Mouse (Mus musculus) ovary, postnatal 36 days (tissue): Measurements from ENCODE around the gene Slc24a4.
"Not testable (repeated sequence)": the region's sequence is repeated elsewhere in the genome, so short reads cannot be mapped to it uniquely, and the experiment has no call there.

Experiments used
- DNase-seq: peaks from one replicate; pipeline ENCODE4 v3.0.0; 2022; ENCODE audit warnings: low spot score, mixed read lengths

The Slc24a4 gene

DNA sequence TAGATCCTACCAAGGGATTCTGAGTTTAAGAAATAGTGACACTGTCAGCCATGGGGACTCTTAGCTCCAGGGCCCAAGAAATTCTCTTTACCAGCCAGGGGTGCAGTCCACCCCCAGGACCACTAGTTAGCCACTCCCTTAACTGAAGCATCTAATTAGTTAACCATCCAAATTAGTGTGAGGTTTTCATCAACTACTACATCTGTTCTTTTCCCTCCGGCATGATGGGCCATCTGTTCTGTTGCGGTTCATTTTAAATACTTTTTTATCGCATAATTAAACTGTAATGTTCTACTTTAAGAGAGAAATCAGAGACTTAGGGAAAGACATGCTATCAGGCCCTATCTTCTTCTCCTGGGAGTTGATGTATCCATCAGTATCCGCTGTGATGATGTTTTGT, 121.8 kb downstream of the Slc24a4 start:
- DNase-seq: no peak

DNA sequence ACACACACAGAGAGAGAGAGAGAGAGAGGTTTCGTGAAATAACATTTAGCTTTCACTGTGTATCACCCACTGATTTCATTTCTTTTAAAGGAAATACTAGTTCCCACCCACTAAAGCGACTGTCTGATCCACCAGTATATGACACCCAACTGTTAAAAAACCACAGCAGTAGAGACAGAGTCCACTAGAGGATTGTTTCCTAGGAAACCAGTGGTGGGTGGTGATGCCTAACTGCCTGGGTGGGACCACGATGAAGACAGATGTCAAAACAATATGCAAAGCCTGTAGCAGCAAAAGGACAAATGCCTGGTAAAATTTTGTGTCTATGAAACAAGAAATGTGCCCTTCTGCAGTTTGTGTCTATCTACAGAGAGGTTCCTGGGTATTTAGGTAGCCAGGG, 122.5 kb downstream of the Slc24a4 start:
- no peak for DNase-seq

DNA sequence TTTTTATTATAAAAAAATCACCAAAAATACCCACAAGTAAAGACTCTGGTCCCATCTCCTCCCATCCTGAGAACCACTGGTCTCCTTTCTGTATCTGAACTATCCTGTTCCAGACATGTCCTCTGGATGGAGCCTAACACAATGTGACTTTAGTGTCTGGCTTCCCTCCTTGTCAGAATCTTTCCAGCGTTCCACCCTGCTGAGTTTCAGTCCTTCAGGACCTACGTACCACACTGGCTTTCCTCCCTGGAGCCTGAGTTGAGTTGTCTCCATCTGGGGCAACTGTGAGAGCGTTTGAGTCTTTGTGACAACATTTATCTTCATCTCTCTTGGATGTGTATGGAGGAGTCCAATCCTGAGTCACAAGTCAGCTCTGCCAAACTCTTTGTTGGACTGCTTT, 123.5 kb downstream of the Slc24a4 start:
- no peak for DNase-seq

DNA sequence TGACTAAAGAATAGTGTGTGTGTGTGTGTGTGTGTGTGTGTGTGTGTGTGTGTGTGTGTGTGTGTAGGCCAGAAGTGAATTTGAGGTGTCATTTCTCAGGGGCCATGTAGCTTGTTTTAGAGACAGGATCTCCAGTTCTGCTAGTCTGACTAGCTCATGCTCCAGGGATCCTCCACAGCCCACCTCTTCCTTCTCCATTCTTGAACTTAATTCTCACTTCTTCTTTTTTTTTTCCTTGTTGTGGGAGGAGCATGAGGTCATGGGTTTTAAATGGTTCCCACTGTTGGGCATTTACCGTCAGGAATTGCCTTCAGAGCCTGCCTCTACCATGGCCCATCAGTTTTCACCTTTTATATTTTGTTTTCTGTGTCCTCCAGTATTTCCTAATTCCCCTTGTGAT, 124.0 kb downstream of the Slc24a4 start:
- DNase-seq: no peak

DNA sequence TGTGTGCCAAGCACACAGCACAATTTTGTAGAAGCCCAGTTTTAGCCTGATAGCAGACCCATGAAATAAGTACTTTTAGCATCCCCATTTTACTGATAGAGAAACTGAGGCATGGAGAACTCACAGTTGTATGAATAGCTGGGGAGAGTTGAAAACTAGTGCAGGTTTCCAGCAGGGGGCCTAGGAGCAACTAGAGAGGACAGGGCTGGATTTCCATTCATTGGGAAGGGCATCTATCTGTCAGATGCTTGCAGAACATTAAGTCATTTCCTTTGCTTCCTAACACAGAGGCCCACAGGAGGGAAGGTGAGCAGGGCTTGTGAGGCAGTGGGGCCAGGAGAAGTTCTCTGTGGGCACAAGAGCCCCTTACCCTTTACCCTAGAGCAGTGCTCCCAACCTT, 126.5 kb downstream of the Slc24a4 start:
- no peak for DNase-seq

DNA sequence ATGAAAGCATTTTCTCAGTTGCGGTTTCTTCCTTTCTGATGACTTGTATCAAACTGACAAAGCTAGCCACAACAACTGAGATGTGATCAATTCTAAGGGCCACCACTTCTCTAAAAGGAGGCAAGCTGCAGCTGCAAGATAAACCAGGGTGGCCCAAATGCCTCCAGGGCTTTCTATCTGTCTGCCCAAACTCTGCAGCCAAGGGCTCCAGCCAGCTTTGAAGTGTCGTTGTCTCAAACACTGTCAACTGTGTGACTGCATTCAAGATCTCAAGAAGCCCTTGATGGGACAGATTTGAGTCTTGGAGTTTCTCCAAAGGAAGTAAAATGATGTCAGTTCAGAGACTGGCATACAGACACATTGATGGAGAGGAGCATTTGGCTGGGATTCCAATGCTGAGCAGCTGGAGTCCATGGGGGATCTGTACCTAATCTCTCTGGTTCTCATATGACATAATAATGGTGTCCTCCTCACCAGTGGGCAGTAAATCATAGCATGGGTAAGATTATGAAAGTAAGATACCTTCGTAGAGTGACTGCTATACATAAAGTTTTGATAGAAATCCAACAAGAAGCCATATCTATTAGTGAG, 130.1 kb downstream of the Slc24a4 start:
- DNase-seq: no peak

DNA sequence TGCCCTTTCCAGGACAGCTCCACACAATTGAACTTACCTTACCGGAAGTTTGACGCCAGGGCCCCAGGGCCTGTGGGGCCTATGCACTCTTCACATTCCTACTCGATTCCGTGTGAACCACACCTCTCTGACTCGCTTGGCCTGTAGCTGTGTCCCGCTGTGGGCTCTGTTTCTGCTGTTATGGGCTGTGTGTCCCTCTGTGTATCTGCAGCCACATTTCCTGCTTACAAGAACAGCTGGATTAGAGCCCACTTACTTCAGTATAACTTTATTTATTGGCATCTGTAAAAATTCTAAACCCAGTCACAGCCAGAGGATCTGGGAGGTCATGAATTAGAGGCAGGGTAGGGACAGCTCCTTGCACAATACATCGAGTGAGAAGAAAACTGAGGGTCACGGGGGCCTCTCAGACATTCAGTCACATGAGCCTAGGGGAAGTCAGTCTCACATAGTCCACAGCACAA, 133.4 kb downstream of the Slc24a4 start:
- no peak for DNase-seq

DNA sequence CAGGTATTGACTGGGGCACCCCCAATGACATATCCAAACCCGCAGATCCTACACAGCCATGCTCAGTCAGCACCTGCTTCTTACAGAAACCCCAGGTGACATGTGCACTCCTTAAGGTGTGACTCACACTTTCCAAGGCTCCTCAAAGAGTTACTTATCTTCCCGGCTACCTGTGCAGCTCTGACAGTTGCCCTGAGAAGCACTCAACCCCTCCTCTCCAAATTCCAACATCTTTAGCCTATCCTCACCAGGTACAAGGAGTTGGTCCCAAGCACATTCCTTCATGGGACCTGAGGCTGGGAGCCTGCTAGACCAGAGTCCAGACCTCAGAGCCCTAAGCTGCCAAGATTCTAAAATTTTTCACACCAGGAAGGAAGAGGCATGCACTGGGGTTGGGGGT, 134.3 kb downstream of the Slc24a4 start:
- DNase-seq: no peak

DNA sequence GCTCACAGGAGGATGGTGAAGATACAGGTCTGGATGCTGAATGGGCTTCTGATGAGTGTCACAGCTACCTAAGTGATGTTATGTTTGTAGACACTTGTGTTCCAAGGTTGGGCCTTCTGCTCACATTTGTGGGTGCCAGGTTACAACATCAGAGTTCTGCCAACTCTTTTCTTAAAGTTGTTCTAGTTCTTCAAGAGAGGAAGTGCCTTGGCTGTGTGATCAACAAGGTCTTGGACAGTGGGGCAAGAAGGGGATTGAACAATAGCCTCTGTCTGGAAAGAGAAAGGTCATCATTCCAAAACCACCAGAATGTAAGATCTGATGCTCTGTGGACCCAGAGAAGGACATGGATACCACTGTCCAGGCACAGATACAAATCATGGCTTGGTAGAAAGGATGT, 134.7 kb downstream of the Slc24a4 start:
- no peak for DNase-seq

DNA sequence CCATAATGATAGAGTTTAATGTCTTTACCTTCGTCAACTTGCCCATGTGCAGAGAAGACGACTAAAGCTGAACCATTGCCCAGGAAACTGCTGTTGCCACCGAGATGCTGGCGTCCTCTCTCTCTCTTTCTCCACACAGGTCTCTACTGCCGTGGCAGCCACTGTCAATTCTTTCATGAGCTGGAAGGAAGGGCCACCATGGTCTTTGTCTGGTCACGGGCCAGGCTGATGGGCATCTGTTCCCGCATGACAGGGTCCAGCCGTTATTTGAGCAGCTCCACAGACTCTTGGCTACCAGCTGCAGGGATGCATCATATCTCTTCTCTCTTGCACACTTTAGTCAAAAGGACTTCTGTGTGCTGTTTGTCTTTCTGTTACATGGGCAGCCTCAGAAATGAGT, 137.9 kb downstream of the Slc24a4 start:
- no peak for DNase-seq

DNA sequence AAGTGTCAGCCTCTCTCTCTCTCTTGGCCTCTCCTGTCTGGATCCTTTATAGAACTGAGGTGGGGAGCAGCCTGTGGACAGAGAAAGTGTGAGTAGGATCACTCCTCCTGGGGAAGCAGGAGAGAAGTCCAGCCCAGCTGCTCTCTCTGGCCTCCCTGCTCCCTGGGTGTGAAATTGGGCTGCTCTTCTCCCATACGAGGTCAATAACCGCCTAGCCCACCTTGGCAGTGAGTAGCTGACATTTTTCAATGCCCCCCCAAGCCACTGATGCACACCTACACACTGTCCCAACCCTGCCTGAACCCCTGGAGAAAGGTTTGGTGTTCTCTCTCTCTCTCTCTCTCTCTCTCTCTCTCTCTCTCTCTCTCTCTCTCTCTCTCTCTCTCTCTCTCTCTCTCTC, 140.6 kb downstream of the Slc24a4 start:
- DNase-seq: no peak

DNA sequence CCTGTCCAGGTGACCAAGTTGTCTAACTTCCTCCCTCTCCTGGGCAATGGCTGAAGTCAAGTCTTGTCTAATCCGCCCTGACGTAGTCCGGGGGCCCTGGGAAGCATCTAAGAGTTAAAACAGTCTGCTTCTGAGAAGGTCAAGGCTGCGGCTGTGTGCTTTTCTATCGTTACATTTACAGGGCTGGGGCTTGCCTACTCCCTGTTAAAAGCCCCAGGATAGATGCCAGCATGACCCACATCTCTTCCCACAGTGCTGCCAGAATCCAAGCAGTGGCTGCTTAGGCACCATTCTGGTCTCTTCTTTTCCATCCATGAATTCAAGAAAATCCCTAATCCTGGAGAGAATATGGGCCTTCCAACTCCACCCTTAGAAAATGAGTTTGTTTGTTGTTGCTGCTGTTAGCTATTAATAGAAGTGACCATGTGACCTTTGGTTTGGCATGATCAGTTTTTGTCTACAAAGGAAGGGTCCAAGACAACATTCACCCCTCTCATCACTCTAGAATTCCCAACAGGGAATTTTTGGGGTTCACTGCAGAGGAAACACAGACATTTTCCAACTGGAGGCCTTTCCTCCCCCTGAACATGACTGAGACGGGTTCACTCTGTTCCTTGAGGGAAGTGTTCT, 142.4 kb downstream of the Slc24a4 start:
- DNase-seq: no peak

DNA sequence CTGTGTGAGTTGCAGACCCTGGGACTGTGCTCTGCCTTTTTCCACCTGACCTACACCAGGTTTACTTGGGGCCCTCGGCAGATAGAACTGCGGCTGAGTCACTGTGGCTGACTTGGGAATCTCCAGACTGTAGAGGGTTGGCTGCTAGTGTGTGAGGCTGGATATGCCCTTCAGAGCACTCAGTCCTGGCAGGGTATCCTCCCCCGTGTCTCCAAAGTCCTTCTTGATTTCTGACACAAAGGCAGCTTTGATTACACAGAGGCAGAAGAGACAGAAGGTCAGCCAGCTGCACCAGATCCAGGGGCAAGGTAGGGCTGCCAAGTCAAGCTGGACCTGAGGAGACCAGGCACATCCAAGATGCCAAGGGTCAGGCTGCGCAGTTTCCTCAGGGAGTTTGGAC, 142.9 kb downstream of the Slc24a4 start:
- DNase-seq: peak; percentile 58

DNA sequence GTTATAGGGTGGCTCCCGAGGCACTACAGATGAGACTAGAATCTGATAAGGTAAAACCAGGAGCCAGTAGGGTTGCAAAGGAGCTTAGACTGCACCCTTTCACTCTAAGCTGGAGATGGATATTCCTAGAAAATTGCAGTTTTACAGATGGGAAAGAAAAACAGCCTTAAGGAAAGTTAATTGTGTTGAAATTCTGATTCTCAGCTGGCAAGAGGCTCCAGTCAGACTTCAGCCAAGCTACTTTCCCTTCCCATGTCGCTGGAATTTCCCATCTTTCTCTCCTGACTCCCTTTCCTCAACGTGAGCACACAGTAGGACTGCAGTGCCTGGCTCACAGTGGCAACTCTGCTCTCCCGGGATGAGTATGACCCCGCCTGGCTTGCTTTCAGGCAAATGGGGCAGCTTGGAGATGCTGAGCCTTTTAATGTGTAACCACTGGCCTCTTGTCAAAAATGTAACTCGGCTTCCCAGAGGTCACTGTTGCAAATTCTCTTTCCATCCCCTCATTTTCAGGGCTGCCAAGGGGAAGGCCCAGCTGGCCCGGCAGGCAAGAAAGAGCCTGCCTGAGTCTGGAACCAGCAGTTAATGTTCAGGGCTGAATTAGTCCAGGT, 147.4 kb downstream of the Slc24a4 start:
- DNase-seq: peak; percentile 28

DNA sequence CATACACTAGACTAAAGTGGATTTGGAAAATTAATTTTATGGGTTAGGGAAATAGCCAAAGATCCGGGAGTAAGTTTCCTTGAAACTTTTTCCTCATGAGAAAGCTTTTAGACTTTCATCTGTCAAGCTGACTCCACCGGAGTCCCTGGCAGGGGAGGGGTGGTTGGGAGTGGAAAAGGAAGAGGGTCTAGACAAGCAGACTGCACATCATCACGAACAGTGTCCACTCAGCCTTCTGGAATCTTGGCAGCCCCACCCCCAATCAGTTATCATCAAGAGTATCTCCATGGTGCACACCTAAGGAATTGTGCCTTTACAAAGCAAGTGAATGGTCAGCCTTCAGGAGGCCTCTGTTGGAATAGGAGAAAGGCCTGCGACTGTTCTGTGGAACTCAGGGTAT, 151.8 kb downstream of the Slc24a4 start:
- not testable (repeated sequence) for DNase-seq

DNA sequence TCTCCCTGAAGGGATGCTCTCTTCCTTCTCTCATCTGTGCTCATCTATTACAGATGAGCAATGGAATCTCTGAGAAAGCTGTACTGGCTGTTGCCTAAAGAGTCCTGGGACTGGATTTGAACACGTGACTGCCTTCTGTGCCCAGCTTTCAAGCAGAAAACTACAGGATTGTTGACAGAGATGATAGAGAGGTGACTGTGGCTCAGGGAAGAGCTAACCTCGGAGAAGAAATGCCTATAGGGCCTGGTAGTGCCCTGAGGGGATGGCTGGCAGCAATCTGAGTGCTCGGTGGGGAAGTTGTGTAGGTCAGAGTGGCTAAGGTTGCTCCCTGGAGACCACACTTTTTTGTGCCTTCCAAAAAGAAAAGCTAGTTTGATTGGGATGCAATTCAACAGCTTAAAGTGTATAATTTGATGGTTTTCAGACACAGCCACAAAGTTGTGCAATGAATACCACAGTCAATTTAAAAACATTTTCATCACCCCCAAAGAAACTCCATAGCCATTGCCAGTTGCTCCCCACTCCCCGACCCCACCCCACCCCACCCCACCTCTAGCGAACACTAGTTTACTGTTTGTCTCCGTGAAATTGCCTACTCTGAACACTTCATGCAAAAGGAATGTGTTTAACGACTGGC, 152.5 kb downstream of the Slc24a4 start:
- DNase-seq: no peak

DNA sequence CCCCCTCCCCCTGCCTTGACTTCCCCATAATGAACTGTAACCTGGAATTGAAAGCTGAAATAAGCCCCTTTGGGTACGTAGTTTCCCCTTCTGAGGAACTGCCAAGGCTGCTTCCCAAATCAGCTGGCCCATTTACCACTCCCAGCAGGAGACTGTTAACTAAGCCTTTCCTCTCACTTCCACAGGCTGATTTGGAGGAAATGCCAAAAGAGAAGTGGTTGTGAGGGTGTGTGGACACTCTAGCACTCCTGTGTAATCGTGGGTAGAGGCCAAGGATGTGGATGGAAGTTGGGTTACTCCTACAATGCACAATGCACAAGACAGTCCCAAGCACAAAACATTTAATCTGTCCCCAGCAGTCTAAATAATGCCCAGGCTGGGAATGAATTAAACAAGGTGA, 153.6 kb downstream of the Slc24a4 start:
- no peak for DNase-seq

DNA sequence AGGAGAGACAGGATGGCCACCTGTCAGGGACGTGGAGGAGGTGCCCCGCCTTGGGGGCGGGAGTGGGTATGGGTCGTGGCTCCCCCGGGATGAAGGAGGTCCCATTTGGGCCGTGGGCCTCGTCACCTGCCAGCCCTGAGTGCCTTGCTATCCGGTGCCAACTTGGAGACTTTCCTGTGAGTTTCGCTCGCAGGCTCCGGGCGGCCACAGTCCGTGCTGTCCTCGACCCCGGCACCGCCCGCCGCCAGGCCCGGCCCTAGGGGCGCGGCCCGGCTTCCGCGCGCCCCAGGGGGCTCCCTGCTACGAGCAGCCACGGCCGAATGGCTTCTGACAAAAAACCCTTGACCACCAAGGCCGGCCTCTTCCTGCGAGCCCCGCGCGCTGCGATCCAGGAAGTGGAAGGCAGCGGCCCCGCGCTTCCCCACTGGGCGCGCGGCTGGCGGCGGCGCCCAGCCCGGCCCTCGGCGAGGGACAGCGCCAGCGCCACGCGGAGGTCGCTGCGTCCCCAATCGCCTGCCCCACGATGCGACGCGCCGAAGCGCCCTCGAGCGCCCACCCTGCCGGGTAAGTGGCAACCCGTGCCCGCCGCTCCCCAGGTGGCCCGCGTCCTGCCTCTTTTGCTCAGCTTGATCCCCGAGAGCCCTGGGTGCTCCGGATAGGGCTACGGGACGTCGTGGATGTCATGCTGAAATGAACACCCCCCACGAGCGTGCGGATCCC, 154.4 kb downstream of the Slc24a4 start, which contains the start of gene Rin3:
Rin3 (plus strand) TSS at position 286 of the 720 bp plus-strand sequence.
- peak; percentile 65 for DNase-seq

DNA sequence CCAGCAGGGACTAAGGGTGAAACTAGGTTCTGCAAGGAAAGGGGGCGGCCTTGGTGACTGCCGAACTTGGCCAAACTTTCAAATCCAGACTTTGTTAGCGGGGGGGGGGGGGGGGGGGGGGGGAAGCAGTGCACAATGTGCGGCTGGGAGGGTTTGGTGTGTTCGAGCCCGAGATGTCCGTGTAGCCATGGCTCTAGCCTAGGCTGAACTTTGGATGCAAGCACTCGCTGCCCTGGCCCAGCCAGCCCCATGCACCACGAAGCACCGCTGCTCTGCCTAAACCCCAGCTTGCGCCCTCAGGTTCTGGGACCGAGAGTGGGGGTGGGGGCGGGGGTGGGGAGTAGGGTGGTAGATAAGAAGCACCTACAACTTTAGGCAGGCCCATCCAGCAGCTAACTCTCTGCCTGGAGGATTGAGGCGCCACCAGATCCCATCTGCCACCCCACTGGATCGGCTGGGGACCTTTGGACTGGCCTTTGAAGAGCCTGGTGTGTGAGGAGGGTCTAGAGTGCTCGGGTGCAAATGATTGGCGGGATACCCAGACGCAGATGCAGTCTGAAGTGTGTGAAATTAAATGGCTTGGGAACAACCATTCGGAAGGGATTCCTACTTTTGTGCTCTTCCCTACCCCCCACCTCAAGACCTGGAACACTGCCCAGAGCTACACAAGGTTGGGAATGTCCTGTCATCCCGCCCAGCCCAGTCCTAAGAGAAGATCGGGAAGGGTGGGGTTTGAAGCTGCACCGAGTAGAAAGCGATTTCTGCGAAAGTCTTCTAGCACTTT, 155.1 kb downstream of the Slc24a4 start:
- peak; percentile 54 for DNase-seq

DNA sequence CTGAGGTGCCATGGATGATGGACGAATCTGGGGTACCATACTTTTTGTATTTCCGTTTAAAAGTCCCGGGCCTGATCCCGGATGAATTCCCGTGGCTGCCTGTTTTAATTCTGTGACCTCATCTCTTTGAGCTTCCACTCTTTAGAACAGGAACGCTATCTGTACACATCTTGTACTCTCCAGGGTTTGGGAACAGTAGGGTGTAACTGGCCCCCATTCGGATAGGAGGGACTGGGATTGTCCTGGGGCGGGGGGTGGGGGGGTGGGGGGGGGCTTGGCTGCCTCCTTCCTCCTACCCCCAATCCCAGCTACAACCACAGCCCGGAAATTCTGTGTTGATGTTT, 155.7 kb downstream of the Slc24a4 start:
- DNase-seq: no peak

DNA sequence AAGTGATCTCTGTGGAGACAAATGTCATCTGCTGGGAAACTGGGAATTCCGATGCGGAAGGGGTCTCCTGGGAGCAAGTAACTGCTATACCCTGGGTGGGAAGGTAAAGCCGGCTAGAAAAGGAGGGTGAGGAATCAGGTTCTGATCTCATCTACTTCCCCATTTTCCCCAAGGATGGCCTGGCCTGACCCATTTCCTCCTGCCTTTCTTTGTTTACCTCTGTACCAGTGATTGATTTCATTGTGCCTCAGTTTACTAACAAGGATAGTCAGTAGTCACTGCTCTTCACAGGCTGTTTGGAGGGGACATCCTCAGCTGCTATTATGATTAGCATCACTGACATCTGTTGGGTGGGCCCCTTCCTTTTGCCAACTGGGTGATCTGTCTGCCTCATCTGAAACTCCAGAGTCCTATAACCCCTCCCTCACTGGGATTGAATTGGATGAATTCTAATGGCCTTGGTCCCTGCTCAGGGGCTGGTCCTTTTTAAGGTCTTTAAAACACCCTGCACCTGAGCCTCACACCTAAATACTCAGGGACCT, 156.2 kb downstream of the Slc24a4 start:
- DNase-seq: no peak

DNA sequence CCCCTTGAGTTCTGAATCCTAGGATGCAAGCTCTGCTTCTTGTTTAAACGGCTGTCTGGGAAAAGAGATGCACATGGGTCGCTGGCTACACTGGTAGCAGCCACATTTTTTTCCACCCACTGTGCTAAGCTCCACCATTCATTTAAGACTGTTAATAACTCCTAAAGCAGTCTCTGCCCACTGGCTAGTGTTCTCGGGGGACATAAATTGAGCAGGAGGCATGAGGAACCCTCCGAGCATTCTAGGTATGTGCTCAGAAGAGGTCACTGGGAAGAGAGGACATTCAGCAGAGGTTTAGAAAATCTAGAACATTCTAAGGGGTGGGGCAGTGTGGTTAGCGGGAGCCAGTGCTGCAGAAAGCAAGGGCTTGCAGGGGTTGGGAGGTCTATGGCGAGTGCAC, 156.8 kb downstream of the Slc24a4 start:
- DNase-seq: no peak
